Mouse (Mus musculus): ENCODE results near the gene Adgra1.

The Adgra1 gene

GRCm38 (mm10) chr7:139834036-139834435, at the start of gene Adgra1:
Gene Adgra1 (plus strand): TSS chr7:139834174.
- no peak for DNase-seq (ENCODE audit: low read depth, low spot score)

DNA sequence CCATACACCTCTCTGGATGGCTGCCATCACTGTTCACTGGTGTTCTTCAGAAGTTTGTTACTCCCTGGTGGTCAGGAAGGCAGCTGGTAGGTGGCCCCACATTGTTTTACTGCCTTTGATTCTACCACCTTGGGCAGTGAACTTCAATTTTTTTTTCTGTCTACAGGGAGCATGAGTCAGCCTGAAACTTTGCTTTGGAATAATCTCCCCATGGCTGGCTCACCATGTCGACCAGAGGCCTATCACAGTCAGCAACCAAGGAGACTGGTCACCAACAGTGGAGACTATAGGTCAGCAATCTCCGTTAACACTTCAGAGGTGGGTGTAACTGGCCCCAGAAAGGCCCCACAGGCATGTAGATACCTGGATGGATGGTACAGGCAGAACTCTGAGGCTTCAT, 46.6 kb upstream of the Adgra1 start:
- no peak for DNase-seq (ENCODE audit: low read depth, low spot score)

- DNase-seq (ENCODE audit: low read depth, low spot score) = no peak
Measured at GRCm38 (mm10) chr7:139788927-139789326, 45.0 kb upstream of the Adgra1 start.

GRCm38 (mm10) chr7:139789718-139790117, 44.3 kb upstream of the Adgra1 start:
- DNase-seq (ENCODE audit: low read depth, low spot score) = no peak

- DNase-seq (ENCODE audit: low read depth, low spot score) = no peak
Measured at GRCm38 (mm10) chr7:139791601-139792000, 42.4 kb upstream of the Adgra1 start.

GRCm38 (mm10) chr7:139795004-139795605, 38.9 kb upstream of the Adgra1 start:
- no peak for DNase-seq (ENCODE audit: low read depth, low spot score)

GRCm38 (mm10) chr7:139797186-139798109, 36.5 kb upstream of the Adgra1 start:
- DNase-seq (ENCODE audit: low read depth, low spot score) = no peak

- no peak for DNase-seq (ENCODE audit: low read depth, low spot score)
Measured at GRCm38 (mm10) chr7:139806175-139806601, 27.8 kb upstream of the Adgra1 start.

- DNase-seq (ENCODE audit: low read depth, low spot score) = no peak
Measured at GRCm38 (mm10) chr7:139810036-139810435, 23.9 kb upstream of the Adgra1 start.

GRCm38 (mm10) chr7:139811706-139812105, 22.3 kb upstream of the Adgra1 start:
- no peak for DNase-seq (ENCODE audit: low read depth, low spot score)

DNA sequence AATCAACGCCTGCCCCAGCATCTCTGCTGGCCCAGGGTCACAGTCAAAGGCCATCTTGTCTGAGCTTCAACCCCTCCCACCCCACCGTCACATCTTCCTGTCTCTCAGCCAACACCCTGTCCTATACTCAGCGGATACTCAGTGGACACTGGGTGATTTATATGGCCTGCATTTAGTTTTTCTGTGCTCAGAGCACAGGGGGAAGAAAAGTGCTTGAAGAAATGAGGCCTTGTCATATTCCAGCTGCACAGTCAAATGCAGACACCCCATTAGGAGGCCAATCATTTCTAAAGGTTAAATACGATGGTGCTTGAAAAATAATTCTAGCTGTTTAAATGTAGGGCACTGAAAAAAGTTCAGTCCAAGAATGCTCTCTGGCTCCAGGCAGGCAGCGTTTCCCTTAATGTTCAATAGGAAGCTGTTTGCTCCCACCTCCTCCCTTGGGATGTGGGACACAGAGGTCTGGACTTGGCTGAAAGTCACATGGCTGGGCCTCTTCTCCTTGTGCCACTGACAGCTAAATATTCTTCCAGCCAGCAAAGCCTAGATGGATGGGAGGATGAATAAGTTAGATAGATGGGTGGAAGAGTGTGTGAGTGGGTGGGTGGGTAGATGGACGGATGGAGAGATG, 20.3 kb upstream of the Adgra1 start:
- no peak for DNase-seq (ENCODE audit: low read depth, low spot score)

DNA sequence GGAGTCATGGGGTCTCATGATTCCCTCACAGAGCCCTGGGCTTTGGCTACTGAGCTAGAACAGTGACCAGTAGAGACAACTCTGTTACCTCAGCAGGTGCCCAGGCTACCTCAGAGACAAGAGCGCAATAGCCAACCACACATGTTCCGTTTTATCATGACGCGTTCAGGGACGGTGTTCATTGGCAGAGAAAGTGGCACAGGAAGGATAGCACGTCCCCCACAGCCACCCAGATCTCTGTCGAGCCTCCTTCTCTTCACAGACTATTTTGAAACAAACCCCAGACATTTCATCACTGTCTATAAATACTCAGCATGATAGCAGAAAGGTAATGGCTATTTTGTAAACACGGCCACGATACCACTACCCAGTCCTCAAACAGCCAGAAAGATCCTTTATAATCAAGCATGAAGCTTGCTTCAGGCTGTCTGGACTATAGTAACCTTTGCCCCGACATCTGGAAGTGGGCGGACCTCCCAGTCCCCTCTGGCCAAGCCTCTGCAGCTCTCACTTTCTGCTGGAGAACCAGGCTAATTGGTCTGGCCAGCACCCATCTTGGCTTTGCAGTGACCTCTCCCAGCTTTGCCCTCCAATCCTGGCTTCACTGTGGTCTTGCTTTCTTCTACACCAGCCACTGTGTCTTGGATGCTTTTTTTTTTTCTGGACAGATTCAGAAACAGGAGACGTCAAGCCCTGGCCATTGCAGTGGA, 11.5 kb upstream of the Adgra1 start:
- DNase-seq (ENCODE audit: low read depth, low spot score) = no peak

DNA sequence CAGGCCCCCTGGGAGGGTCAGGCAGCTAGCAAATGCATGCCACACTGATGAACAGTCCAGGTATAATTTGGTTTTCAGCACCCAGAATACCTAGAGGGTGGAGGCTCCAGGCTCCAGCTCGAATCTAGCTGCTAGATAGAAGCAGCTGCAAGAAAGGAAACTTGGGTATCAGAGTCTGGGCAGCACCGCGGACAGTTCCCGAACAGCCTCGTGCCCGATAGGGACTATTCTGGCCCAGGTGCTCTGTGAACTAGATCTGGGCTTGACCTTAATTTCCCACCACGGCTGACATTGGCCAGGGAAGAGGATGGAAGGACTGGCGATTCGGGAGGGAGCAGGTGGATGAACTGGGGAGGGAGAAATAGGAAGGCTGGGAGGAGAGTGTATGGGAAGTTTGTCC, 6.3 kb upstream of the Adgra1 start:
- DNase-seq (ENCODE audit: low read depth, low spot score) = no peak

DNA sequence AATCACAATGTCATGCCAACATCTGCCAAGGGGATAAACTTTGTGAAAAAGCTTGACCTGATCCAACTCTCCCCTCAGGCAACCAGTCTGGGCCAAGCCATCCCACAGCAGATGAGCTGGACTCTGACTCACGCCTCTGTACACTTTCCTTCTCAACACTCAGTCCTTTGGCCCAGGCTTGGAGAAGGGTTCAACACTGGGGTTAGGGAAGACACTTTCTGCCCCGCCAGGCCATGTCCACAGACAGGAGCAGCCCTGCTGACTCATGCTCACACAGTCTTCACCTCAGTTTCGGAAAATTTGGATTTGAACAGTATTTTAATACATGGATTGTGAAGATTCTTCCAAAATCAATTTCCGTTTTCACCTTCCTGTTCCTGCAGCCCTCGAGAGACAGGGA, 442 bp upstream of the Adgra1 start:
- no peak for DNase-seq (ENCODE audit: low read depth, low spot score)

DNA sequence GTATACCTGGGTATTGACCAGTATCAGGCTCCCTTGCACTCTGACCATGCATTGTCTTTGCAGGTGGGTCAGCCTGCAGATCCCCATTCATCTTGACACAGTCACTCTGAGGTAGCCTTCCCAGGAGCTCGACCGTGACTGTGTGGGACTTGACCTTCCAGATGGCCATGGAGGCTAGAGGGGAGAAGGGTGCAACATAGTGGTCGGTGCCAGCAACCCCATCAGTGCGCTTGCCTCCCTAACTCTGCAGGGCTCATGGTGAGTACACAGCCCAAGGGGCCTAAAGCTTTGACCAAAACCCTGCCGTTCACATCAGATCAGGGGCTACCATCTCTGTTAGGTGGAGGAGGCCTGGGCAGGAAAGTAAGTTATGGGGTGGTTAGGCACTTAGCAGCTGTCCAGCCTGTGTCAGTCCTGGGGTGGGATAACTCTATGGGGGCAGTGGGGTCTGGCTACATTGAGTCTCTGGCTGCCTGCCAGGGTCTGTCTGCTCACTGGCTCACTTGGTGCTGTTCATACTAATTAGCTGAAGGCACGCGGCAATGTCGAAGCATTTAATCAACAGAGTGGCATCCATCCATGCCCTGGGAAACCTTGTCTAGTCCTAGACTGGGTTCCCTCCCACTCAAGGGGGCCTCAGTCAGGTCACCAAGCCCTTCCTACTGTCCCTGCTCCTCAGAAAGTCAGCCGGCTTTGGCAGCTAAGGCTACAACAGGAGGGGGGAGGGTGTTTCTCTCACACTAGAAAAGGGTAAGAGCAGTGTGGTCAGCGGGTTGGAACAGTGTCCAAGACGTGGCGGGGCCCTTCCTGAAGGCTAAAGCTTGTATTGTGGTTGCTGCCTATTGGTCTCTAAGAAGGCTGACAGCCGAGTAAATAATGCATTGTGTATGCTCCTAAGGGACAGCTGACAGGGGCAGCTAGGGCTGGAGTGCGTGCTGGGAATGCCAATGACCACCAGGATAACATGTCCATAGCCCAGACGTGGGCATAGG, 1.5 kb downstream of the Adgra1 start:
- no peak for DNase-seq (ENCODE audit: low read depth, low spot score)

DNA sequence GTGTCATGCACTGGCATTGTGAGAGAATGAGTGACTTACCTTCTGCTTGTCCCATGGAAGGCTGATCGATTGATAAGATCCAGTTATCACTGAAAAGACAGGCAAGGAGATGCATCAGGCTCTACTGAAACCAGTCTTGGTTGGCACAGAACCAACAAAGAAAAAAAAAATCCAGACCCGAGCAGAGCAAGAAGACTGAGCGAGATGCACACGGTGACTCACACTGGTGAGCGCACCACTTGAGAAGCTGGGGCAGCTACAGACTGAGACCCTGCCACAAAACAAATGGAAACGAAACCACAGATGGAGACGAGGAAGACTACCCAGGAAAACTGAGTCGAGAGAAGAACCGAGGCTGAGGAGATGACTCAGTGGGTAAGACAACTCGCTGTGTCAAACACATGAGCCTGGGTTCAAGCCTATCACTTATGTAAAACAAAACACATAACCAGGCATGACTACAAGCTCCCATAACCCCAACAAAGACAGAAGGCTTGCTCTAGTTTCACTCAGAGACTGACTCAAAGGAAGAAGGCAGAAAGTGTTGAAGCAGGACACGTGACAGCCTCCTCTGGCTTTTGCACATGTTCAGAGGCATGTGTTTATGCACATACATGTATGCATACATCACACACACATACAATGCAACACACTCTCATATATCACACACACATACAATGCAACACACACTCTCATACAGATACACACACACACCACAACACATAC, 6.6 kb downstream of the Adgra1 start:
- DNase-seq (ENCODE audit: low read depth, low spot score) = no peak

- no peak for DNase-seq (ENCODE audit: low read depth, low spot score)
Measured at GRCm38 (mm10) chr7:139842397-139842796, 8.4 kb downstream of the Adgra1 start.

- no peak for DNase-seq (ENCODE audit: low read depth, low spot score)
Measured at GRCm38 (mm10) chr7:139843140-139843539, 9.2 kb downstream of the Adgra1 start.

- no peak for DNase-seq (ENCODE audit: low read depth, low spot score)
Measured at GRCm38 (mm10) chr7:139843776-139844175, 9.8 kb downstream of the Adgra1 start.

DNA sequence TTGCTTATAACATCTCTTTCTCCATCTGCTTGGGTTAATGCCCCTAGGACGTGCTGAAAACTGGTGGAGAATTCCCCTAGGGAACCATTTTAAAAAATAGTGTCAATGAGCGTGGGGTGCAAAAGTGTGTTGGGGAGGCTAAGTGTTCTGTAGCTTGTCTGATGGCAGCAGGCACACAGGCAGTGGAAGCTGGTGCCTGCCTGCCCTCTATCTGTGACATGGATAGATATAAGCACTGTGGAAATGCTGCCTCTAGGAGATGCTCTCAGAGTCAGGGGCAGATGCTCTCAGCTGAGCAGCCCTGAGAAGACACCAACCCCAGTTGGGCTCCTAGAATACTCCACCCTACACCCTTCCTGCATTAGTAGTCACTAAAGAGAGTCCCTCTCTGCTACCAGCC, 11.1 kb downstream of the Adgra1 start:
- no peak for DNase-seq (ENCODE audit: low read depth, low spot score)

All from c-Kit-negative CD71-positive TER-119-positive erythroid progenitor cells, embryonic 14.5 days (primary cell).